Mouse (Mus musculus): Measurements from ENCODE around the gene Abi3bp.

- TF ChIP-seq CTCF (IDR thresholded peaks at IDR 0.05; ENCODE audit: control insufficient read depth, insufficient read depth, low read length) (no peak), POLR2A (IDR thresholded peaks at IDR 0.05; ENCODE audit: borderline replicate concordance, control insufficient read depth, low read depth, low read length) (no peak)
Measured at GRCm38 (mm10) chr16:56435293-56436185, 42.1 kb upstream of the Abi3bp start.

All from bone marrow, adult 2 months (tissue).